Mouse (Mus musculus): ENCODE data around the gene Prkag3.

GRCm38 (mm10) chr1:74715886-74716285 is 33.1 kb downstream of the Prkag3 start:
- TF ChIP-seq GATA1 (IDR thresholded peaks at IDR 0.05; ENCODE audit: borderline replicate concordance, low read length) (no peak), FLI1 (IDR thresholded peaks at IDR 0.05; ENCODE audit: low read length) (no peak)
